13 mouse cellular contexts compared by ENCODE assay signal in genomic region chr9:108274476-108275330, GRCm38 (mm10). TPM values are rescaled to one million over a fixed set of nuclear protein-coding genes. Genes with fewer than 3 reads are reported as not detected.
DNase-seq lines count a peak whose midpoint lies in the region; ATAC-seq and TF ChIP-seq lines count a peak whose summit lies in the region.
"Had no signal": no experiment of that assay in that cellular context is flagged by ENCODE, and none has a peak within 500 bp of the region (broad histone marks: within the 10 kb centered on the region; RNA-seq: fewer than 3 reads in every experiment).

No protein-coding gene starts in this region.

- peaks cover 21% of the 10 kb centered on the region for H3K4me1 ChIP-seq in kidney, embryonic 15.5 days
- no peaks in the 10 kb centered on the region for H3K4me1 ChIP-seq in kidney, embryonic 14.5 days (ENCODE audit: control insufficient read depth, insufficient read depth, low read length)
- peaks cover 22% of the 10 kb centered on the region for H3K4me1 ChIP-seq in intestine, embryonic 16.5 days (ENCODE audit: control insufficient read depth, insufficient read depth, low read length)
- H3K4me1 ChIP-seq in hindbrain, embryonic 10.5 days (replicated peaks) = peaks cover 18% of the 10 kb centered on the region; the same call in 1 of the 2 replicates
- H3K4me1 ChIP-seq: hindbrain, embryonic 15.5 days had no signal

- no peaks in the 10 kb centered on the region for H3K36me3 ChIP-seq in kidney, embryonic 15.5 days
- no peaks in the 10 kb centered on the region for H3K36me3 ChIP-seq in kidney, embryonic 14.5 days (ENCODE audit: control insufficient read depth, insufficient read depth, low read length)
- H3K36me3 ChIP-seq in C2C12 (ENCODE audit: control insufficient read depth, insufficient read depth) = no peaks in the 10 kb centered on the region
- H3K36me3 ChIP-seq in intestine, embryonic 16.5 days (ENCODE audit: control insufficient read depth, insufficient read depth, low read length) = no peaks in the 10 kb centered on the region
- H3K36me3 ChIP-seq in hindbrain, embryonic 10.5 days = no peaks in the 10 kb centered on the region
- H3K36me3 ChIP-seq: hindbrain, embryonic 15.5 days; limb, embryonic 12.5 days had no signal

- no peak overlapping the region for H3K4me2 ChIP-seq in kidney, embryonic 15.5 days
- no peak overlapping the region for H3K4me2 ChIP-seq in kidney, embryonic 14.5 days (replicated peaks; ENCODE audit: low read depth, low read length)
- H3K4me2 ChIP-seq in intestine, embryonic 16.5 days (ENCODE audit: low read depth, low read length) = no peak overlapping the region
- H3K4me2 ChIP-seq: hindbrain, embryonic 15.5 days; limb, embryonic 12.5 days had no signal

- H3K79me2 ChIP-seq in C2C12 (ENCODE audit: control insufficient read depth, insufficient read depth) = no peaks in the 10 kb centered on the region

- peak overlapping the region; percentile 13; the same call in 1 of the 2 replicates for H3K27ac ChIP-seq in kidney, embryonic 15.5 days
- H3K27ac ChIP-seq in kidney, embryonic 14.5 days (ENCODE audit: low read depth, low read length) = no peak overlapping the region
- no peak overlapping the region for H3K27ac ChIP-seq in intestine, embryonic 16.5 days (ENCODE audit: low read length)
- H3K27ac ChIP-seq in hindbrain, embryonic 10.5 days = no peak overlapping the region
- H3K27ac ChIP-seq: hindbrain, embryonic 15.5 days; layer of hippocampus, adult 2 months; limb, embryonic 12.5 days had no signal

- H3K79me3 ChIP-seq in C2C12 (ENCODE audit: low read depth) = no peaks in the 10 kb centered on the region

- TF ChIP-seq CTCF in C2C12 (IDR thresholded peaks at IDR 0.05; ENCODE audit: control insufficient read depth, insufficient read depth, insufficient read length) = no peak

- no peaks in the 10 kb centered on the region for H3K27me3 ChIP-seq in kidney, embryonic 15.5 days
- H3K27me3 ChIP-seq in kidney, embryonic 14.5 days (ENCODE audit: control insufficient read depth, insufficient read depth, low read length) = no peaks in the 10 kb centered on the region
- H3K27me3 ChIP-seq in C2C12 (ENCODE audit: control insufficient read depth, insufficient read depth, insufficient read length) = no peaks in the 10 kb centered on the region
- H3K27me3 ChIP-seq in intestine, embryonic 16.5 days (replicated peaks; ENCODE audit: control insufficient read depth, insufficient read depth, low read length) = no peaks in the 10 kb centered on the region
- H3K27me3 ChIP-seq in hindbrain, embryonic 10.5 days (ENCODE audit: insufficient read depth, poor library complexity, severe bottlenecking) = no peaks in the 10 kb centered on the region
- H3K27me3 ChIP-seq: hindbrain, embryonic 15.5 days; limb, embryonic 12.5 days had no signal

- no peak overlapping the region for H3K9ac ChIP-seq in kidney, embryonic 15.5 days
- H3K9ac ChIP-seq in kidney, embryonic 14.5 days (ENCODE audit: low read depth, low read length) = no peak overlapping the region
- no peak overlapping the region for H3K9ac ChIP-seq in intestine, embryonic 16.5 days (ENCODE audit: low read depth, low read length)
- H3K9ac ChIP-seq: hindbrain, embryonic 15.5 days; limb, embryonic 12.5 days had no signal

- H3ac ChIP-seq in C2C12 (ENCODE audit: control insufficient read depth, insufficient read length, low read depth) = no peak overlapping the region

- peak; percentile 80 to 91 for DNase-seq in adrenal gland, adult (ENCODE audit: inconsistent age in 2 of 2, low spot score in 1 of 2)
- DNase-seq in hindbrain, embryonic 10.5 days (ENCODE audit: low spot score) = no peak
- no peak for DNase-seq in embryo, embryonic 10.5 days (ENCODE audit: low spot score)
- DNase-seq: cerebellum, postnatal 36 days had no signal

- H3K4me3 ChIP-seq in kidney, embryonic 15.5 days (replicated peaks) = no peak overlapping the region
- H3K4me3 ChIP-seq in kidney, embryonic 14.5 days (ENCODE audit: low read length) = no peak overlapping the region
- no peak overlapping the region for H3K4me3 ChIP-seq in C2C12 (ENCODE audit: insufficient read depth, poor library complexity, severe bottlenecking)
- H3K4me3 ChIP-seq in intestine, embryonic 16.5 days (ENCODE audit: low read length) = no peak overlapping the region
- H3K4me3 ChIP-seq in hindbrain, embryonic 10.5 days = no peak overlapping the region
- H3K4me3 ChIP-seq: erythroblast, embryonic 14.5 days; hindbrain, embryonic 15.5 days; layer of hippocampus, adult 2 months; limb, embryonic 12.5 days; megakaryocyte, embryonic 14.5 days had no signal

- 70% methylated on average over 5 of the region's 5 CpGs for WGBS in kidney, embryonic 15.5 days
- 68% methylated on average over 5 of the region's 5 CpGs for WGBS in kidney, embryonic 14.5 days
- 67% methylated on average over 5 of the region's 5 CpGs for WGBS in intestine, embryonic 16.5 days
- WGBS in hindbrain, embryonic 10.5 days = 75% methylated on average over 5 of the region's 5 CpGs

- no peaks in the 10 kb centered on the region for H3K9me3 ChIP-seq in kidney, embryonic 15.5 days (replicated peaks)
- H3K9me3 ChIP-seq in kidney, embryonic 14.5 days (ENCODE audit: control insufficient read depth, low read length) = no peaks in the 10 kb centered on the region
- H3K9me3 ChIP-seq in intestine, embryonic 16.5 days (ENCODE audit: control insufficient read depth, low read length) = no peaks in the 10 kb centered on the region
- H3K9me3 ChIP-seq in hindbrain, embryonic 10.5 days = no peaks in the 10 kb centered on the region
- H3K9me3 ChIP-seq: hindbrain, embryonic 15.5 days; limb, embryonic 12.5 days; megakaryocyte, embryonic 14.5 days had no signal

- ATAC-seq in kidney, embryonic 15.5 days (replicated peaks; ENCODE audit: low FRiP score) = no peak
- ATAC-seq in kidney, embryonic 14.5 days (ENCODE audit: low FRiP score, low TSS enrichment) = no peak
- ATAC-seq in intestine, embryonic 16.5 days = peak; percentile 54; the same call in 1 of the 2 replicates

TF ChIP-seq in C2C12, 6 proteins besides CTCF, POLR2A, EP300 and RAD21:
- TF ChIP-seq FOSL1 (IDR thresholded peaks at IDR 0.05; ENCODE audit: insufficient read depth, low read length, poor library complexity, severe bottlenecking) (no peak), MYOD1 (IDR thresholded peaks at IDR 0.05; ENCODE audit: control insufficient read depth, insufficient read length, low read depth) (peak; percentile 79), MYOG (IDR thresholded peaks at IDR 0.05; ENCODE audit: control insufficient read depth, extremely low read depth, insufficient read length) (peak; percentile 45)
TF ChIP-seq in C2C12: peak in this region for 2.

RNA-seq across cellular contexts. Expression of gene Dag1, which starts 10.9 kb away (rescaled TPM):
- 141 and 147 TPM in 2 replicates for polyA plus RNA-seq in kidney, embryonic 15.5 days (2015; fragmentation: Nextera tagmentation; extraction: Ambion mirVana)
- polyA plus RNA-seq in kidney, embryonic 14.5 days (2014; fragmentation: Nextera tagmentation; extraction: Ambion mirVana) = 60.7 and 129 TPM in 2 replicates
- 42.3 TPM for polyA plus RNA-seq in C2C12 (2012; fragmentation: generic; extraction: Trizol)
- polyA plus RNA-seq in intestine, embryonic 16.5 days (2015; fragmentation: Nextera tagmentation; extraction: Ambion mirVana) = 67.9 and 76.8 TPM in 2 replicates
- 81.2 and 81.6 TPM in 2 replicates for polyA plus RNA-seq in hindbrain, embryonic 10.5 days (2016; fragmentation: Nextera tagmentation; extraction: Ambion mirVana)

RNA-seq across cellular contexts. Expression of gene Nicn1, which starts 15.5 kb away (rescaled TPM):
- polyA plus RNA-seq in kidney, embryonic 15.5 days (2015; fragmentation: Nextera tagmentation; extraction: Ambion mirVana) = 31.3 and 41.0 TPM in 2 replicates
- 40.2 and 42.4 TPM in 2 replicates for polyA plus RNA-seq in kidney, embryonic 14.5 days (2014; fragmentation: Nextera tagmentation; extraction: Ambion mirVana)
- 24.6 TPM for polyA plus RNA-seq in C2C12 (2012; fragmentation: generic; extraction: Trizol)
- polyA plus RNA-seq in intestine, embryonic 16.5 days (2015; fragmentation: Nextera tagmentation; extraction: Ambion mirVana) = 24.6 and 29.1 TPM in 2 replicates
- 39.5 and 54.3 TPM in 2 replicates for polyA plus RNA-seq in hindbrain, embryonic 10.5 days (2016; fragmentation: Nextera tagmentation; extraction: Ambion mirVana)
- polyA plus RNA-seq: erythroblast, embryonic 14.5 days had no signal

RNA-seq across cellular contexts. Expression of gene Amt, which starts 21.9 kb away (rescaled TPM):
- 35.9 and 38.0 TPM in 2 replicates for polyA plus RNA-seq in kidney, embryonic 15.5 days (2015; fragmentation: Nextera tagmentation; extraction: Ambion mirVana)
- 30.8 and 35.1 TPM in 2 replicates for polyA plus RNA-seq in kidney, embryonic 14.5 days (2014; fragmentation: Nextera tagmentation; extraction: Ambion mirVana)
- polyA plus RNA-seq in C2C12 (2012; fragmentation: generic; extraction: Trizol) = 0.71 TPM
- polyA plus RNA-seq in intestine, embryonic 16.5 days (2015; fragmentation: Nextera tagmentation; extraction: Ambion mirVana) = 15.5 TPM in 2 replicates
- 31.4 and 34.7 TPM in 2 replicates for polyA plus RNA-seq in hindbrain, embryonic 10.5 days (2016; fragmentation: Nextera tagmentation; extraction: Ambion mirVana)
- polyA plus RNA-seq: erythroblast, embryonic 14.5 days had no signal

RNA-seq across cellular contexts. Expression of gene Rhoa, which starts 31.2 kb away (rescaled TPM):
- polyA plus RNA-seq in kidney, embryonic 15.5 days (2015; fragmentation: Nextera tagmentation; extraction: Ambion mirVana) = 462 and 484 TPM in 2 replicates
- 317 and 358 TPM in 2 replicates for polyA plus RNA-seq in kidney, embryonic 14.5 days (2014; fragmentation: Nextera tagmentation; extraction: Ambion mirVana)
- 300 TPM for polyA plus RNA-seq in C2C12 (2012; fragmentation: generic; extraction: Trizol)
- polyA plus RNA-seq in intestine, embryonic 16.5 days (2015; fragmentation: Nextera tagmentation; extraction: Ambion mirVana) = 425 and 427 TPM in 2 replicates
- polyA plus RNA-seq in hindbrain, embryonic 10.5 days (2016; fragmentation: Nextera tagmentation; extraction: Ambion mirVana) = 271 and 385 TPM in 2 replicates

RNA-seq across cellular contexts. Expression of gene Tcta, which starts 31.3 kb away (rescaled TPM):
- 31.6 and 32.2 TPM in 2 replicates for polyA plus RNA-seq in kidney, embryonic 15.5 days (2015; fragmentation: Nextera tagmentation; extraction: Ambion mirVana)
- polyA plus RNA-seq in kidney, embryonic 14.5 days (2014; fragmentation: Nextera tagmentation; extraction: Ambion mirVana) = 26.6 and 27.8 TPM in 2 replicates
- polyA plus RNA-seq in C2C12 (2012; fragmentation: generic; extraction: Trizol) = 13.7 TPM
- 40.9 and 45.1 TPM in 2 replicates for polyA plus RNA-seq in intestine, embryonic 16.5 days (2015; fragmentation: Nextera tagmentation; extraction: Ambion mirVana)
- polyA plus RNA-seq in hindbrain, embryonic 10.5 days (2016; fragmentation: Nextera tagmentation; extraction: Ambion mirVana) = 20.7 and 32.7 TPM in 2 replicates

Comparison
In these comparisons a context has a peak if more than half of its experiments do, and no peak if none do; other contexts are left out.
1. DNase-seq: peak in adrenal gland, adult (2 of 2); none in hindbrain, embryonic 10.5 days (single experiment) and embryo, embryonic 10.5 days (single experiment).